Mouse (Mus musculus) adrenal gland, postnatal 14 days (tissue): ENCODE data around the gene 4930595D18Rik. TPM values are rescaled to one million over a fixed set of nuclear protein-coding genes. Genes with fewer than 3 reads are reported as not detected.

Source experiments
- DNase-seq: peaks from one replicate; pipeline ENCODE4 v3.0.0; 2021; ENCODE audit warnings: mixed read lengths
- total RNA-seq: library from RNA; stranded (reverse); gene quantifications from 2 replicates; pipeline ENCODE4 v1.2.3, GENCODE M21; 2021

4930595D18Rik gene
- total RNA-seq, 1 experiment from 2014 or later = not detected

GRCm38 (mm10) chr12:111137079-111137478 lies 47.2 kb downstream of the 4930595D18Rik start:
- no peak for DNase-seq

DNA sequence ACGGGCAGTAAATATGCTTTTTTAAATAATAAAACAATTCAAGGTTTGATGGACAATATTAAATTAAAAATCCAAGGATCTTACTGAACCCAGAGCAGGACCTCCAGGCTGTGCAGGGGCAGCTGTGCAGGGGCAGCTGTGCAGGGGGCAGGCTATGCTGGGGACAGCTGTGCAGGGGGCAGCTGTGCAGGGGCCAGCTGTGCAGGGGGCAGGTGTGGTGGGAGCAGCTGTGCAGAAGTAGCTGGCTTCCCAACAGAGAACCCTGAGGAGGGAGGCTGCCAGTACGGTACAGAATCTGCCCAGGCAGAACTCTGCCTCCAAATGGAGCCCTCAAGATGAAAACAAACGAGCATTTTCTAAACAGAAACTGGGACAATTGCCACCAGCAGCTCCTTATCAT lies 48.3 kb downstream of the 4930595D18Rik start:
- no peak for DNase-seq

- DNase-seq = no peak
These were observed 49.2 kb downstream of the 4930595D18Rik start for GRCm38 (mm10) chr12:111134791-111135733.

- peak; percentile 37 for DNase-seq
These were observed 50.1 kb downstream of the 4930595D18Rik start for GRCm38 (mm10) chr12:111134169-111134568.

GRCm38 (mm10) chr12:111125666-111126065 lies 58.6 kb downstream of the 4930595D18Rik start:
- DNase-seq = no peak

- DNase-seq = no peak
These were observed 59.6 kb downstream of the 4930595D18Rik start for GRCm38 (mm10) chr12:111124601-111125260.

DNA sequence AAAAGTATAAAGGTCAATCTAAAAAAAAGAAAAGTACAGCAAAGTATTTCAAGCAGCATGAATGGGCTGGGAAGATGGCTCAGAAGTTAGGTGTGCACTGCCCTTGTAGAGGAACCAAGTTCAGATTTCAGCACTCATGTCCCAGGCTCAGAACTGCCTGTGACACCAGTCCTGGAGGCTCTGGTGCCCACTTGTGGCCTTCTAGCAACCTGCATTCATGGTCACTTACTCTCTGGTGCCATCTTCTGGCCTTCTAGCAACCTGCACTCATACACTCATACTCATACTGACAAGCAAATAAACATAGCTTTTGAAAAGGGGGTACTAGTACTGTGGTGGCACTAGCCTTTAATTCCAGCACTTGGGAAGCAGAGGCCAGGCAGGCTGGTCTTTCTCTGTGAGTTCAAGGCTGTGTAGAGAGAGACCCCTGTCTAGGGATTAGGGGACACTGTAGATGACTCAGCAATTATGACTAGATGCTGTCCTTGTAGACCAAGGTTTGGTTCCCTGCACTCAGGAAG lies 61.9 kb downstream of the 4930595D18Rik start:
- peak; percentile 36 for DNase-seq

- DNase-seq = no peak
These were observed 63.2 kb downstream of the 4930595D18Rik start for GRCm38 (mm10) chr12:111120976-111121645.

- no peak for DNase-seq
These were observed 64.7 kb downstream of the 4930595D18Rik start for GRCm38 (mm10) chr12:111119506-111120085.

GRCm38 (mm10) chr12:111114593-111114992 lies 69.7 kb downstream of the 4930595D18Rik start:
- no peak for DNase-seq

- peak; percentile 65 for DNase-seq
These were observed 73.1 kb downstream of the 4930595D18Rik start for GRCm38 (mm10) chr12:111111176-111111575.

Other genes starting within 250 kb of the 4930595D18Rik start
- gene Ankrd9, start 205.5 kb downstream of the 4930595D18Rik start, total RNA-seq = 52.5 and 55.7 TPM in 2 replicates
- 46.4 and 48.0 TPM in 2 replicates for gene Rcor1, start 145.1 kb downstream of the 4930595D18Rik start, total RNA-seq
- 19.3 and 24.9 TPM in 2 replicates for gene Traf3, start 18.1 kb downstream of the 4930595D18Rik start, total RNA-seq
- not detected in 2 replicates for gene Amn, start 86.6 kb upstream of the 4930595D18Rik start, total RNA-seq
- 133 and 149 TPM in 2 replicates for gene Cdc42bpb, start 193.2 kb upstream of the 4930595D18Rik start, total RNA-seq
- 0.56 and 0.79 TPM in 2 replicates for gene Lbhd2, start 222.3 kb upstream of the 4930595D18Rik start, total RNA-seq
- gene Exoc3l4, start 232.5 kb upstream of the 4930595D18Rik start, total RNA-seq = 4.6 and 5.2 TPM in 2 replicates